Mouse (Mus musculus) megakaryocyte, embryonic 14.5 days (primary cell): ENCODE measurements around the gene Dock9.

Experiments
- FLI1 ChIP-seq: IDR thresholded peaks from 2 replicates; pipeline ENCODE4 v1.6.1; 2012; ENCODE audit warnings: low read length, inconsistent platforms, mixed read lengths
- GATA1 ChIP-seq: IDR thresholded peaks from 3 replicates; pipeline ENCODE4 v1.6.1; 2012; ENCODE audit warnings: mixed read lengths, low read length, inconsistent platforms, borderline replicate concordance

- TF ChIP-seq GATA1 (no peak), FLI1 (no peak)
Observed at GRCm38 (mm10) chr14:121795536-121795935, 2.1 kb downstream of the Dock9 start.
